Comparison of ENCODE assay signal across 8 mouse cellular contexts in the genomic region with DNA sequence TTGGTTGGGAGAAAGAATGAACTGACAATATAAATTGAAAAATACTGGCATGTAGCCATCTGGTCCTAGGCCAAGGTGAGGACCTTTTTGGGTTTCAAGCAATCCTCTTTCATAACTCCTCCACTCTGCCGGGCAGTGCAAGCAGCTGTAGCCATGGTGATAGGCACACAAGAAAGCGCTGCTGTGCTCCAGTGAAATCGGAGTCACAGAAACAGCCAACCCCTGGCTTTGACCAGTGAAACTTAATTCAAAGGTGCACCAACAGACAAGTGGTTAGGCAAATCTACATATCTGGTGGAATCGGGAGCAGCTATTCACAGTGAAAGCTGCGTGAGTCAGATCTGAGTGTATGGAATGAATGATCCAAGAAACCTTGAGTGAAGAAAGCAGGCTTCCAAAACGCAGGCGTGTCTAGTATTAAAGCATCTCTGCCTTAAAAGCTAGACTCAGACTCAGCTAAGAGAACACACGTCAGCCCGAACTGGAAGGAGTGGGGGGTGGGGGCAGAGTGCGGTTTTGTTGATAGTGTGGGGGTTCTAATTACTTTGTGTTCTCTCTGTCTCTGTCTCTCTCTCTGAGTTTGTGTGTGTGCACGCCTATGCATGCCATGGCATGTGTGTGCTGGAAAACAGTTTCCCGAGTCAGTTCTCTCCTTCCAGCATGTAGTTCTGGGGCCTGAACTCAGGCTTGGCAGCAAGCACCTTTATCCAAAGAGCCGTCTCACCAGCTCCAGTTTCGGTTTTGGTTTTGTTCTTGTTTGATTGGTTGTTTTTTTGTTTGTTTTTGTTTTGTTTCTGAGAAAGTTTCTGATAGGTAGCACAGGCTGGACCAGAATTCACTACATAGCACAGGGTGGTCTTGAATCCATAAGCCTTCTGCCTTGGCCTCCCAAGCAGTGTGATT. TPM values are rescaled to one million over a fixed set of nuclear protein-coding genes. Genes with fewer than 3 reads are reported as not detected.
DNase-seq lines count a peak whose midpoint lies in the region; ATAC-seq lines count a peak whose summit lies in the region.

No protein-coding gene starts in this region.

- no peak overlapping the region for H3K9ac ChIP-seq in liver, embryonic 15.5 days
- no peak overlapping the region for H3K9ac ChIP-seq in stomach, embryonic 16.5 days (ENCODE audit: low read length)

- H3K36me3 ChIP-seq in liver, embryonic 15.5 days (replicated peaks), result peaks cover 87% of the 10 kb centered on the region
- peaks cover 17% of the 10 kb centered on the region for H3K36me3 ChIP-seq in stomach, embryonic 16.5 days (ENCODE audit: control insufficient read depth, insufficient read depth, low read length)

- H3K9me3 ChIP-seq in liver, embryonic 15.5 days (replicated peaks), result no peaks in the 10 kb centered on the region
- H3K9me3 ChIP-seq in stomach, embryonic 16.5 days (replicated peaks; ENCODE audit: control insufficient read depth, low read length), result no peaks in the 10 kb centered on the region

- H3K27me3 ChIP-seq in liver, embryonic 15.5 days, result no peaks in the 10 kb centered on the region
- H3K27me3 ChIP-seq in stomach, embryonic 16.5 days (ENCODE audit: control insufficient read depth, insufficient read depth, low read length), result no peaks in the 10 kb centered on the region

- H3K4me1 ChIP-seq in liver, embryonic 15.5 days (replicated peaks), result peaks cover 65% of the 10 kb centered on the region
- peaks cover 23% of the 10 kb centered on the region for H3K4me1 ChIP-seq in stomach, embryonic 16.5 days (ENCODE audit: control insufficient read depth, insufficient read depth, low read length)

- H3K4me2 ChIP-seq in liver, embryonic 15.5 days, result peak overlapping the region; percentile 31
- no peak overlapping the region for H3K4me2 ChIP-seq in stomach, embryonic 16.5 days (ENCODE audit: low read depth, low read length)

- H3K4me3 ChIP-seq in liver, embryonic 15.5 days (replicated peaks), result no peak overlapping the region
- no peak overlapping the region; the same call in 1 of the 2 replicates for H3K4me3 ChIP-seq in stomach, embryonic 16.5 days (replicated peaks; ENCODE audit: low read length)

- peak; percentile 14 for DNase-seq in kidney, adult 11 months
- DNase-seq in kidney, adult 18-20 months, result no peak
- peak; percentile 64 for DNase-seq in ZHBTc4 (ENCODE audit: low read depth, low spot score)
- peak; percentile 42 for DNase-seq in gastrocnemius, postnatal 25 days
- DNase-seq in urinary bladder, postnatal 10 days (ENCODE audit: low spot score), result no peak

- 0 out of 2 replicates have a peak, but pooled peaks have one; percentile 40 for ATAC-seq in liver, embryonic 15.5 days (ENCODE audit: insufficient read depth)
- peak; percentile 59; the same call in 1 of the 2 replicates for ATAC-seq in stomach, embryonic 16.5 days (ENCODE audit: insufficient read depth, low FRiP score)
- no peak for ATAC-seq in monocyte, adult 5-6 weeks (replicated peaks; ENCODE audit: insufficient number of reproducible peaks, low FRiP score, low TSS enrichment, poor library complexity, severe bottlenecking)

- H3K27ac ChIP-seq in liver, embryonic 15.5 days (replicated peaks), result peak overlapping the region; percentile 45
- H3K27ac ChIP-seq in stomach, embryonic 16.5 days (ENCODE audit: low read length), result peak overlapping the region; percentile 85

- WGBS in liver, embryonic 15.5 days (ENCODE audit: insufficient replicate concordance), result 63% methylated on average over 14 of the region's 14 CpGs
- WGBS in stomach, embryonic 16.5 days, result 53% methylated on average over 14 of the region's 14 CpGs

RNA-seq across cellular contexts. Expression of a gene that starts 44.8 kb away (rescaled TPM):
- 1 to 10 TPM; 3.3 to 4.6 TPM for total RNA-seq in gastrocnemius, postnatal 25 days (2021)
- polyA plus RNA-seq in liver, embryonic 15.5 days (2015; fragmentation: Nextera tagmentation; extraction: Ambion mirVana), result 57.8 and 65.1 TPM in 2 replicates
- 30.7 and 34.3 TPM in 2 replicates for polyA plus RNA-seq in stomach, embryonic 16.5 days (2015; fragmentation: Nextera tagmentation; extraction: Ambion mirVana)
- 1.4 TPM in 1 of 3 replicates, not detected in the others for total RNA-seq in monocyte, adult 5-6 weeks (2017)

Comparison
In these comparisons a context has a peak if more than half of its experiments do, and no peak if none do; other contexts are left out.
1. DNase-seq: peak in kidney, adult 11 months (single experiment), ZHBTc4 (single experiment) and gastrocnemius, postnatal 25 days (single experiment); none in kidney, adult 18-20 months (single experiment) and urinary bladder, postnatal 10 days (single experiment).